Mouse (Mus musculus): ENCODE data around the gene Enthd1. TPM values are rescaled to one million over a fixed set of nuclear protein-coding genes. Genes with fewer than 3 reads are reported as not detected.
A peak's percentile ranks its signal among the peaks of the same experiment; 100 is the strongest.

Enthd1 gene
- polyA plus RNA-seq, 2 experiments = not detected

GRCm38 (mm10) chr15:80598750-80599149, 33.8 kb upstream of the Enthd1 start:
- no peaks in the 10 kb centered on the region for H3K9me3 ChIP-seq (ENCODE audit: control insufficient read depth, low read length)
- ATAC-seq (ENCODE audit: insufficient read depth) = no peak
- H3K9ac ChIP-seq (replicated peaks) = no peak overlapping the region
- TF ChIP-seq CTCF (IDR thresholded peaks at IDR 0.05; ENCODE audit: low read depth) (no peak), EP300 (IDR thresholded peaks at IDR 0.05; ENCODE audit: low read depth) (no peak)
- no peak overlapping the region for H3K27ac ChIP-seq
- DNase-seq (ENCODE audit: low read depth in 3 of 3, low spot score in 3 of 3) = no peak
- 64% methylated on average over 12 of the region's 12 CpGs for WGBS (ENCODE audit: insufficient replicate concordance)
- no peak overlapping the region; a peak in 1 of 4 replicates for H3K4me3 ChIP-seq (ENCODE audit: insufficient read depth in 1 of 2, low read depth in 2 of 2, low read length in 2 of 2)
- peaks cover 2% of the 10 kb centered on the region; the same call in 1 of the 2 replicates for H3K27me3 ChIP-seq (ENCODE audit: control insufficient read depth, insufficient read depth, low read length)
- no peaks in the 10 kb centered on the region for H3K36me3 ChIP-seq (replicated peaks; ENCODE audit: control insufficient read depth, insufficient read depth, low read depth)
- H3K4me2 ChIP-seq (ENCODE audit: low read depth) = peak overlapping the region; percentile 75
- peaks cover 11 to 15% of the 10 kb centered on the region in 2 experiments for H3K4me1 ChIP-seq (replicated peaks; ENCODE audit: control insufficient read depth in 2 of 2, insufficient read depth in 2 of 2, low read length in 1 of 2)

- H3K27me3 ChIP-seq (ENCODE audit: control insufficient read depth, insufficient read depth, low read length) = peaks cover 2% of the 10 kb centered on the region; the same call in 1 of the 2 replicates
- WGBS (ENCODE audit: insufficient replicate concordance) = 38% methylated on average over 5 of the region's 5 CpGs
These were observed 28.9 kb upstream of the Enthd1 start for GRCm38 (mm10) chr15:80593877-80594276.

GRCm38 (mm10) chr15:80592737-80593136, 27.8 kb upstream of the Enthd1 start:
- TF ChIP-seq CTCF (IDR thresholded peaks at IDR 0.05; ENCODE audit: low read depth) = no peak
- TF ChIP-seq EP300 (IDR thresholded peaks at IDR 0.05; ENCODE audit: low read depth) = no peak
- Histone ChIP-seq H3K9ac (replicated peaks) (no peak overlapping the region), H3K27ac (no peak overlapping the region), H3K4me1 (replicated peaks; ENCODE audit: control insufficient read depth in 2 of 2, insufficient read depth in 2 of 2, low read length in 1 of 2) (no peaks in the 10 kb centered on the region), H3K4me3 (ENCODE audit: insufficient read depth in 1 of 2, low read depth in 2 of 2, low read length in 2 of 2) (no peak overlapping the region), H3K9me3 (ENCODE audit: control insufficient read depth, low read length) (no peaks in the 10 kb centered on the region), H3K36me3 (replicated peaks; ENCODE audit: control insufficient read depth, insufficient read depth, low read depth) (no peaks in the 10 kb centered on the region), H3K27me3 (ENCODE audit: control insufficient read depth, insufficient read depth, low read length) (peaks cover 2% of the 10 kb centered on the region; the same call in 1 of the 2 replicates), H3K4me2 (ENCODE audit: low read depth) (no peak overlapping the region)
- DNase-seq (ENCODE audit: low read depth in 3 of 3, low spot score in 3 of 3) (no peak), ATAC-seq (ENCODE audit: insufficient read depth) (no peak)
- WGBS (ENCODE audit: insufficient replicate concordance) = 75% methylated on average over 6 of the region's 6 CpGs

More at GRCm38 (mm10) chr15:80593877-80594276, 28.9 kb upstream of the Enthd1 start:
- H3K4me2 ChIP-seq (ENCODE audit: low read depth) = no peak overlapping the region
- TF ChIP-seq CTCF (IDR thresholded peaks at IDR 0.05; ENCODE audit: low read depth) (no peak), EP300 (IDR thresholded peaks at IDR 0.05; ENCODE audit: low read depth) (no peak)
- no peaks in the 10 kb centered on the region for H3K36me3 ChIP-seq (replicated peaks; ENCODE audit: control insufficient read depth, insufficient read depth, low read depth)
- ATAC-seq (ENCODE audit: insufficient read depth) (no peak), DNase-seq (ENCODE audit: low read depth in 3 of 3, low spot score in 3 of 3) (no peak)
- peaks cover 2 to 3% of the 10 kb centered on the region in 2 experiments for H3K4me1 ChIP-seq (replicated peaks; ENCODE audit: control insufficient read depth in 2 of 2, insufficient read depth in 2 of 2, low read length in 1 of 2)
- no peak overlapping the region for H3K4me3 ChIP-seq (ENCODE audit: insufficient read depth in 1 of 2, low read depth in 2 of 2, low read length in 2 of 2)
- H3K27ac ChIP-seq = no peak overlapping the region
- H3K9me3 ChIP-seq (ENCODE audit: control insufficient read depth, low read length) = no peaks in the 10 kb centered on the region
- H3K9ac ChIP-seq (replicated peaks) = no peak overlapping the region

GRCm38 (mm10) chr15:80590641-80591040, 25.7 kb upstream of the Enthd1 start:
- no peak for TF ChIP-seq CTCF (IDR thresholded peaks at IDR 0.05; ENCODE audit: low read depth)
- TF ChIP-seq EP300 (IDR thresholded peaks at IDR 0.05; ENCODE audit: low read depth) = no peak
- 58% methylated on average over 5 of the region's 5 CpGs for WGBS (ENCODE audit: insufficient replicate concordance)
- Histone ChIP-seq H3K4me3 (ENCODE audit: insufficient read depth in 1 of 2, low read depth in 2 of 2, low read length in 2 of 2) (no peak overlapping the region), H3K4me1 (replicated peaks; ENCODE audit: control insufficient read depth in 2 of 2, insufficient read depth in 2 of 2, low read length in 1 of 2) (no peaks in the 10 kb centered on the region), H3K9ac (replicated peaks) (no peak overlapping the region), H3K36me3 (replicated peaks; ENCODE audit: control insufficient read depth, insufficient read depth, low read depth) (no peaks in the 10 kb centered on the region), H3K4me2 (ENCODE audit: low read depth) (no peak overlapping the region), H3K9me3 (ENCODE audit: control insufficient read depth, low read length) (no peaks in the 10 kb centered on the region), H3K27ac (no peak overlapping the region), H3K27me3 (ENCODE audit: control insufficient read depth, insufficient read depth, low read length) (no peaks in the 10 kb centered on the region)
- ATAC-seq (ENCODE audit: insufficient read depth) (no peak), DNase-seq (ENCODE audit: low read depth in 3 of 3, low spot score in 3 of 3) (no peak)

GRCm38 (mm10) chr15:80586296-80586695, 21.3 kb upstream of the Enthd1 start:
- H3K36me3 ChIP-seq (replicated peaks; ENCODE audit: control insufficient read depth, insufficient read depth, low read depth) = no peaks in the 10 kb centered on the region
- no peak overlapping the region for H3K4me3 ChIP-seq (ENCODE audit: insufficient read depth in 1 of 2, low read depth in 2 of 2, low read length in 2 of 2)
- peaks cover 4 to 9% of the 10 kb centered on the region in 2 experiments; a peak in 3 of 4 replicates for H3K4me1 ChIP-seq (replicated peaks; ENCODE audit: control insufficient read depth in 2 of 2, insufficient read depth in 2 of 2, low read length in 1 of 2)
- no peak for TF ChIP-seq EP300 (IDR thresholded peaks at IDR 0.05; ENCODE audit: low read depth)
- TF ChIP-seq CTCF (IDR thresholded peaks at IDR 0.05; ENCODE audit: low read depth) = no peak
- WGBS (ENCODE audit: insufficient replicate concordance) = 38% methylated on average over 4 of the region's 4 CpGs
- H3K4me2 ChIP-seq (ENCODE audit: low read depth) = no peak overlapping the region
- H3K27me3 ChIP-seq (ENCODE audit: control insufficient read depth, insufficient read depth, low read length) = no peaks in the 10 kb centered on the region
- no peaks in the 10 kb centered on the region for H3K9me3 ChIP-seq (ENCODE audit: control insufficient read depth, low read length)
- ATAC-seq (ENCODE audit: insufficient read depth) (no peak), DNase-seq (ENCODE audit: low read depth in 3 of 3, low spot score in 3 of 3) (no peak)
- H3K9ac ChIP-seq (replicated peaks) = no peak overlapping the region
- no peak overlapping the region for H3K27ac ChIP-seq

Measured in liver, embryonic 14.5 days (tissue).